Mouse (Mus musculus): ENCODE measurements around the gene Myocd. TPM values are rescaled to one million over a fixed set of nuclear protein-coding genes. Genes with fewer than 3 reads are reported as not detected.

The Myocd gene
- polyA plus RNA-seq, 1 experiment from 2014 or later: 1.3 TPM

GRCm38 (mm10) chr11:65250366-65250765 lies 19.4 kb downstream of the Myocd start:
- Histone ChIP-seq H3K9me3 (no peaks in the 10 kb centered on the region), H3K36me3 (no peaks in the 10 kb centered on the region), H3K4me3 (no peak overlapping the region), H3K27ac (no peak overlapping the region), H3K27me3 (ENCODE audit: insufficient read depth, poor library complexity, severe bottlenecking) (no peaks in the 10 kb centered on the region), H3K4me1 (replicated peaks) (no peaks in the 10 kb centered on the region)
- DNase-seq (ENCODE audit: low spot score): no peak
- WGBS: 95% methylated on average over 4 of the region's 4 CpGs

GRCm38 (mm10) chr11:65246301-65247054 lies 23.3 kb downstream of the Myocd start:
- 84% methylated on average over 8 of the region's 8 CpGs for WGBS
- Histone ChIP-seq H3K27ac (no peak overlapping the region), H3K4me3 (no peak overlapping the region), H3K36me3 (no peaks in the 10 kb centered on the region), H3K4me1 (replicated peaks) (no peaks in the 10 kb centered on the region), H3K27me3 (ENCODE audit: insufficient read depth, poor library complexity, severe bottlenecking) (no peaks in the 10 kb centered on the region), H3K9me3 (no peaks in the 10 kb centered on the region)
- DNase-seq (ENCODE audit: low spot score): no peak

GRCm38 (mm10) chr11:65243593-65243992 lies 26.2 kb downstream of the Myocd start:
- Histone ChIP-seq H3K9me3 (no peaks in the 10 kb centered on the region), H3K27ac (no peak overlapping the region), H3K4me1 (replicated peaks) (no peaks in the 10 kb centered on the region), H3K4me3 (no peak overlapping the region), H3K36me3 (no peaks in the 10 kb centered on the region), H3K27me3 (ENCODE audit: insufficient read depth, poor library complexity, severe bottlenecking) (no peaks in the 10 kb centered on the region)
- WGBS: 81% methylated on average over 3 of the region's 3 CpGs
- no peak for DNase-seq (ENCODE audit: low spot score)

GRCm38 (mm10) chr11:65240521-65240920 lies 29.3 kb downstream of the Myocd start:
- no peaks in the 10 kb centered on the region for H3K27me3 ChIP-seq (ENCODE audit: insufficient read depth, poor library complexity, severe bottlenecking)
- 85% methylated on average over 7 of the region's 7 CpGs for WGBS
- H3K27ac ChIP-seq: no peak overlapping the region
- H3K4me3 ChIP-seq: no peak overlapping the region
- H3K9me3 ChIP-seq: no peaks in the 10 kb centered on the region
- no peaks in the 10 kb centered on the region for H3K36me3 ChIP-seq
- no peak for DNase-seq (ENCODE audit: low spot score)
- peaks cover 5% of the 10 kb centered on the region; the same call in 1 of the 2 replicates for H3K4me1 ChIP-seq (replicated peaks)

- H3K36me3 ChIP-seq: no peaks in the 10 kb centered on the region
- H3K27ac ChIP-seq: no peak overlapping the region
- H3K9me3 ChIP-seq: no peaks in the 10 kb centered on the region
- no peaks in the 10 kb centered on the region for H3K27me3 ChIP-seq (ENCODE audit: insufficient read depth, poor library complexity, severe bottlenecking)
- no peak overlapping the region for H3K4me3 ChIP-seq
- H3K4me1 ChIP-seq (replicated peaks): peaks cover 10% of the 10 kb centered on the region
- WGBS: 82% methylated on average over 3 of the region's 3 CpGs
- DNase-seq (ENCODE audit: low spot score): no peak
These were observed 31.9 kb downstream of the Myocd start for GRCm38 (mm10) chr11:65237896-65238295.

- Histone ChIP-seq H3K36me3 (no peaks in the 10 kb centered on the region), H3K9me3 (no peaks in the 10 kb centered on the region), H3K4me1 (replicated peaks) (peaks cover 10% of the 10 kb centered on the region), H3K27me3 (ENCODE audit: insufficient read depth, poor library complexity, severe bottlenecking) (no peaks in the 10 kb centered on the region), H3K27ac (no peak overlapping the region), H3K4me3 (no peak overlapping the region)
- 96% methylated on average over 2 of the region's 2 CpGs for WGBS
- DNase-seq (ENCODE audit: low spot score): no peak
These were observed 32.9 kb downstream of the Myocd start for GRCm38 (mm10) chr11:65236907-65237306.

GRCm38 (mm10) chr11:65235374-65235773 lies 34.4 kb downstream of the Myocd start:
- Histone ChIP-seq H3K27ac (no peak overlapping the region), H3K9me3 (no peaks in the 10 kb centered on the region), H3K36me3 (no peaks in the 10 kb centered on the region), H3K4me3 (no peak overlapping the region), H3K27me3 (ENCODE audit: insufficient read depth, poor library complexity, severe bottlenecking) (no peaks in the 10 kb centered on the region), H3K4me1 (replicated peaks) (peaks cover 10% of the 10 kb centered on the region)
- DNase-seq (ENCODE audit: low spot score): no peak
- 36% methylated on average over 2 of the region's 2 CpGs for WGBS

- no peaks in the 10 kb centered on the region for H3K27me3 ChIP-seq (ENCODE audit: insufficient read depth, poor library complexity, severe bottlenecking)
- no peak overlapping the region for H3K27ac ChIP-seq
- H3K36me3 ChIP-seq: no peaks in the 10 kb centered on the region
- H3K4me1 ChIP-seq (replicated peaks): peaks cover 10% of the 10 kb centered on the region
- DNase-seq (ENCODE audit: low spot score): no peak
- 87% methylated on average over 4 of the region's 4 CpGs for WGBS
- H3K9me3 ChIP-seq: no peaks in the 10 kb centered on the region
- H3K4me3 ChIP-seq: no peak overlapping the region
These were observed 38.0 kb downstream of the Myocd start for GRCm38 (mm10) chr11:65231771-65232170.

GRCm38 (mm10) chr11:65226766-65227165 lies 43.0 kb downstream of the Myocd start:
- H3K4me1 ChIP-seq (replicated peaks): peaks cover 4% of the 10 kb centered on the region; the same call in 1 of the 2 replicates
- H3K27me3 ChIP-seq (ENCODE audit: insufficient read depth, poor library complexity, severe bottlenecking): no peaks in the 10 kb centered on the region
- H3K36me3 ChIP-seq: no peaks in the 10 kb centered on the region
- no peak overlapping the region for H3K4me3 ChIP-seq
- no peak overlapping the region for H3K27ac ChIP-seq
- DNase-seq (ENCODE audit: low spot score): peak; percentile 18
- 43% methylated on average over 10 of the region's 10 CpGs for WGBS
- H3K9me3 ChIP-seq: no peaks in the 10 kb centered on the region

- H3K9me3 ChIP-seq: no peaks in the 10 kb centered on the region
- H3K4me1 ChIP-seq (replicated peaks): peaks cover 16% of the 10 kb centered on the region
- H3K4me3 ChIP-seq: no peak overlapping the region
- H3K27ac ChIP-seq: no peak overlapping the region
- H3K27me3 ChIP-seq (ENCODE audit: insufficient read depth, poor library complexity, severe bottlenecking): no peaks in the 10 kb centered on the region
- no peaks in the 10 kb centered on the region for H3K36me3 ChIP-seq
- no peak for DNase-seq (ENCODE audit: low spot score)
- WGBS: 72% methylated on average over 9 of the region's 9 CpGs
These were observed 54.7 kb downstream of the Myocd start for GRCm38 (mm10) chr11:65214954-65215629.

GRCm38 (mm10) chr11:65213806-65214205 lies 56.0 kb downstream of the Myocd start:
- no peak overlapping the region for H3K27ac ChIP-seq
- H3K4me3 ChIP-seq: no peak overlapping the region
- H3K9me3 ChIP-seq: no peaks in the 10 kb centered on the region
- H3K27me3 ChIP-seq (ENCODE audit: insufficient read depth, poor library complexity, severe bottlenecking): no peaks in the 10 kb centered on the region
- 78% methylated on average over 2 of the region's 2 CpGs for WGBS
- no peaks in the 10 kb centered on the region for H3K36me3 ChIP-seq
- H3K4me1 ChIP-seq (replicated peaks): peaks cover 22% of the 10 kb centered on the region
- DNase-seq (ENCODE audit: low spot score): no peak

GRCm38 (mm10) chr11:65211701-65212100 lies 58.1 kb downstream of the Myocd start:
- Histone ChIP-seq H3K4me1 (replicated peaks) (peaks cover 22% of the 10 kb centered on the region), H3K9me3 (no peaks in the 10 kb centered on the region), H3K27ac (no peak overlapping the region), H3K27me3 (ENCODE audit: insufficient read depth, poor library complexity, severe bottlenecking) (no peaks in the 10 kb centered on the region), H3K4me3 (no peak overlapping the region), H3K36me3 (no peaks in the 10 kb centered on the region)
- no peak for DNase-seq (ENCODE audit: low spot score)
- 83% methylated on average over 6 of the region's 6 CpGs for WGBS

- no peaks in the 10 kb centered on the region for H3K27me3 ChIP-seq (ENCODE audit: insufficient read depth, poor library complexity, severe bottlenecking)
- 54% methylated on average over 6 of the region's 6 CpGs for whole genome bisulfite sequencing
- no peak for DNase-seq (ENCODE audit: low spot score)
- H3K4me3 ChIP-seq: no peak overlapping the region
- no peaks in the 10 kb centered on the region for H3K9me3 ChIP-seq
- peaks cover 18% of the 10 kb centered on the region for H3K4me1 ChIP-seq (replicated peaks)
- no peak overlapping the region for H3K27ac ChIP-seq
- H3K36me3 ChIP-seq: no peaks in the 10 kb centered on the region
These were observed 60.3 kb downstream of the Myocd start for GRCm38 (mm10) chr11:65209441-65209840.
